26 mouse cellular contexts compared by ENCODE assay signal in genomic region chr6:97392912-97393311, GRCm38 (mm10).
DNase-seq lines count a peak whose midpoint lies in the region; ATAC-seq lines count a peak whose summit lies in the region.
"Had no signal": no experiment of that assay in that cellular context is flagged by ENCODE, and none has a peak within 500 bp of the region (broad histone marks: within the 10 kb centered on the region; RNA-seq: fewer than 3 reads in every experiment).

No protein-coding gene starts in this region.

- WGBS in neural tube, embryonic 14.5 days: 95% methylated on average over 3 of the region's 3 CpGs

- intact Hi-C loops in left cerebral cortex, postnatal 36 days (cut with DNase I): no loop called here

- ATAC-seq in neural tube, embryonic 14.5 days (ENCODE audit: low read depth): no peak
- ATAC-seq: CD4-positive, CD25-positive, alpha-beta regulatory T cell, adult 4 months; forebrain, embryonic 13.5 days; forebrain, embryonic 15.5 days; forebrain, postnatal 0 days; Patski had no signal

- no peak overlapping the region for H3K4me3 ChIP-seq in neural tube, embryonic 14.5 days (ENCODE audit: low read depth, low read length)
- H3K4me3 ChIP-seq: embryonic facial prominence, embryonic 10.5 days; embryonic facial prominence, embryonic 12.5 days; forebrain, embryonic 13.5 days; forebrain, embryonic 15.5 days had no signal

- H3K4me1 ChIP-seq in neural tube, embryonic 14.5 days (ENCODE audit: control insufficient read depth, insufficient read depth, low read length): peaks cover 15% of the 10 kb centered on the region; the same call in 1 of the 2 replicates

- no peak overlapping the region for H3K4me2 ChIP-seq in neural tube, embryonic 14.5 days (ENCODE audit: low read depth, low read length)
- H3K4me2 ChIP-seq: embryonic facial prominence, embryonic 12.5 days; forebrain, embryonic 13.5 days; forebrain, embryonic 15.5 days had no signal

- H3K36me3 ChIP-seq in neural tube, embryonic 14.5 days (ENCODE audit: control insufficient read depth, insufficient read depth, low read length): no peaks in the 10 kb centered on the region
- H3K36me3 ChIP-seq: embryonic facial prominence, embryonic 10.5 days; embryonic facial prominence, embryonic 12.5 days; forebrain, embryonic 15.5 days; G1E had no signal

- peak; percentile 64 for DNase-seq in heart, adult 11 months
- no peak for DNase-seq in heart, adult 18-20 months
- DNase-seq in layer of hippocampus, adult 9-11 months: peak; percentile 20
- no peak for DNase-seq in layer of hippocampus, adult 11-12 months (ENCODE audit: low spot score)
- DNase-seq in neural tube, embryonic 10.5 days (ENCODE audit: extremely low spot score, low spot score): no peak
- DNase-seq in brain, adult 2 months (ENCODE audit: low read depth, low spot score): peak; percentile 49
- DNase-seq in left cerebral cortex, postnatal 36 days (ENCODE audit: low spot score in 2 of 2): no peak
- DNase-seq: adrenal gland, adult 2 months; adrenal gland, postnatal 10 days; adrenal gland, postnatal 25 days; B cell, adult 2 months; cerebellum, adult 11-12 months; cerebellum, adult 2 months; cerebellum, adult 9-10 months; cerebellum, postnatal 10 days; cerebellum, postnatal 25 days; forebrain, postnatal 0 days had no signal

- no peak overlapping the region for H3K9ac ChIP-seq in neural tube, embryonic 14.5 days (replicated peaks; ENCODE audit: low read depth, low read length)
- H3K9ac ChIP-seq: embryonic facial prominence, embryonic 12.5 days; forebrain, embryonic 13.5 days; forebrain, embryonic 15.5 days; forebrain, postnatal 0 days had no signal

- no peaks in the 10 kb centered on the region for H3K9me3 ChIP-seq in neural tube, embryonic 14.5 days (ENCODE audit: control insufficient read depth, low read length)
- H3K9me3 ChIP-seq: embryonic facial prominence, embryonic 10.5 days; embryonic facial prominence, embryonic 12.5 days; forebrain, embryonic 13.5 days; forebrain, embryonic 15.5 days had no signal

- H3K27me3 ChIP-seq in neural tube, embryonic 14.5 days (ENCODE audit: control insufficient read depth, insufficient read depth, low read length): no peaks in the 10 kb centered on the region
- H3K27me3 ChIP-seq: CH12.LX; embryonic facial prominence, embryonic 12.5 days; forebrain, embryonic 13.5 days; forebrain, embryonic 15.5 days; Patski had no signal

- peak overlapping the region; percentile 4; the same call in 1 of the 2 replicates for H3K27ac ChIP-seq in neural tube, embryonic 14.5 days (ENCODE audit: low read depth, low read length)
- H3K27ac ChIP-seq: embryonic facial prominence, embryonic 10.5 days; embryonic facial prominence, embryonic 12.5 days; forebrain, embryonic 13.5 days; forebrain, embryonic 15.5 days had no signal

Comparison
In these comparisons a context has a peak if more than half of its experiments do, and no peak if none do; other contexts are left out.
1. DNase-seq: peak in heart, adult 11 months (single experiment), layer of hippocampus, adult 9-11 months (single experiment) and brain, adult 2 months (single experiment); none in heart, adult 18-20 months (0 of 2), layer of hippocampus, adult 11-12 months (single experiment), neural tube, embryonic 10.5 days (single experiment) and left cerebral cortex, postnatal 36 days (0 of 2).